Mouse (Mus musculus): ENCODE data around the gene Mctp2. TPM values are rescaled to one million over a fixed set of nuclear protein-coding genes. Genes with fewer than 3 reads are reported as not detected.

The Mctp2 gene
- polyA plus RNA-seq, 1 experiment from 2014 or later: 4.0 TPM

DNA sequence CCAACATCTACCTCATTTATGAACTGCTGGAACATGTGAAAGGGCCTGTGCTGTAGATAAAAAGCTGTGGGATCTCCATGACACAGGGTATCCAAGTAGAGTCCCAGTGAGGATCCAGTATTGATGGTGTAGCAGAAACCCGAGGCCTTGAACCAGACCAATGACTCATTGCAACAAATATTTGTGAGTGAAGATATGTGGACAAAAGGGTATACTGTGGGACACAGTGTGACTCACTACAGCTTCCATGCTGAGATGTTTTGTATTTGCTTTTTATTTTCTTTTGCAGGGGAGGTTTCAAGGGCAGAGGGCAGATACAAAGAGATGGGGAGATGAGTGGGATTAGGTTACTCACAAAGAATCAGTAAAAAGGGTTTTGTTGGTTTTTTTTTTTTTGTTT lies 209.4 kb downstream of the Mctp2 start:
- no peak for DNase-seq (ENCODE audit: low spot score)

DNA sequence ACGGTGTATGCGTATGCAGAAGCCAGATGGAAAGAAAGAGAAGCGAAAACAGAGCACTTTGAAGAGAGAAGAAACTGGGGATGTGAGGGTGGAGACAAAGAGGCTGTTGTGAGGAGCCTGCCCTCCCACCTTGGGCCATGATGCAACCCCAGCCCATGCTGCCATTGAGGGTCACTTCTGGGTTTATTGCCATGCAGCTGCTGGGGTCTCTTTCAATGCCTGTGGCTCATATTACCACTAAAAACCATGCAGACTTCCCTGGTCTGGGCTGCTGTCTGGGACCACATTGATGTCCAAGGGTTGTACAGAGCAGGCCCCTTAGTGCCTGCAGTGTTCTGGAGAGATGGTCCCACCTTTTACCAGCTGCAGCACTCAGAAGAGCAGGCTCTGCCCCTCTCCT lies 210.0 kb downstream of the Mctp2 start:
- no peak for DNase-seq (ENCODE audit: low spot score)

DNA sequence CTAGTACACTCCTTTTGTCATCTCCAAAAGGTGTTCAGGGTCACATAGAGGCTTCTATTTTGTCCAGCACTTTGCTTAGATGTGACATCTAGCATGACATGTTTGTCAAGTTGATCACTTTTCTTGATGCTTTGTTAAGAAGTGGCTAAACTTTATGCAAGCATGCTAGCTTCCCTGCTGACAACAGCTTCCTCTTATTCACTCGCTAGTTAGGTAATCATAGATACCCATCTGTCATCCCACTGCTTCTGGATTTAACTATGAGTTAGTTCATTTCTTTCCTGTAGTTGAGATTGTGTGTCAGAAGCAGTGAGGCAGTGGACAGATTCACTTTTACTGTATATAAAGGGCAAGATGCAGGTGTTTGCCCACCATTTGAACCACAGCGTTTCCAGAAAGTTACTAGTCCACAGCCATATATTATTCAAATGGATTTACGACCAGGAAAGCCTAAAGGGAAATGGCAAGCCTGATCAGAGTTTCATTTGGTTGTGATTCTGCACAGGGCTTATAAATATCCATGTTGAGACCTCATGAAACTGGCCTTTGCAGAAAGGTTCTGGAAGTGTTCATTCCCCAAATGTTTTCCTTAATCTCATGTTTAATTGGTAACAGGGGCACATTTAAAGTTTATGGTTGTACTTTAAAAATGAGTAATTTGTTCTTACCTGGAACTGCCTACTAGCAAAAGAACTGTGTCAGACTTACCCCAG lies 216.8 kb downstream of the Mctp2 start:
- DNase-seq (ENCODE audit: low spot score): no peak

DNA sequence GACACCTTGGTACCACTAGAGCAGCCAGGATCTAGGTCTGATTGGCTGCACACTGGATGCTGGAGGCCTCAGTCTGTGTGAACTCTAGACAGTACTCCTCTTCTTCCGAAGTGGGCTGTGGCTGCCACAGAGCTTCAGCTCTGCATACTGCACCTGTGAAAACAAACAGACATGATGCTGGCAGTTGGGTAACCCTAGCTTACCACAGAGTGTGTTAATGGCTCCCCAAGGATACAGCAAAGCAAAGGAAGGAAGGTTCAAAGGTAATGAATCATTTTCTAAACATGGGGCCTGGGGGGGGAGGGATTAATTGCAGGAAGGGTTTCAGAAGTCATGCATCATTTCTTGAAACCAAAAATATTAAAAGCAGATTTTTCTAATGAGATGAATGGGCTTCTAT lies 225.7 kb downstream of the Mctp2 start:
- DNase-seq (ENCODE audit: low spot score): no peak

DNA sequence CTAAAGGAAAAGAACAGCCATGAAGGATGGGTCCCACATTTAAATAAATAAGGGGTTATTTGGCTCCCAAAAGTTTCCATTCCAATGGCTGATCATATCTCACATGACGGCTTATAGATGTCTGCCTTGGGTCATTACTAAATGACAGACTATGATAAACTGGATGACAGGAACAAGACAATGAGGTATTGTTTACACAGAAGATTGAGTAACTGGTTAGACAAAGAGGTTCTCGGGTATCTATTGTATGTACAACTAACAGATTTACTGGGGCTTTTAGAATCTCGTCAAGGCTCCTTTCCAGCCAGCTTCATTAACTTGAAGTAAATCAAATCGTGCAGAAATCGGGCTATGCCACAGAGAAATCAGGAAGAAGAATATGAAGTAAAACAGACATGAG lies 227.5 kb downstream of the Mctp2 start:
- no peak for DNase-seq (ENCODE audit: low spot score)

DNA sequence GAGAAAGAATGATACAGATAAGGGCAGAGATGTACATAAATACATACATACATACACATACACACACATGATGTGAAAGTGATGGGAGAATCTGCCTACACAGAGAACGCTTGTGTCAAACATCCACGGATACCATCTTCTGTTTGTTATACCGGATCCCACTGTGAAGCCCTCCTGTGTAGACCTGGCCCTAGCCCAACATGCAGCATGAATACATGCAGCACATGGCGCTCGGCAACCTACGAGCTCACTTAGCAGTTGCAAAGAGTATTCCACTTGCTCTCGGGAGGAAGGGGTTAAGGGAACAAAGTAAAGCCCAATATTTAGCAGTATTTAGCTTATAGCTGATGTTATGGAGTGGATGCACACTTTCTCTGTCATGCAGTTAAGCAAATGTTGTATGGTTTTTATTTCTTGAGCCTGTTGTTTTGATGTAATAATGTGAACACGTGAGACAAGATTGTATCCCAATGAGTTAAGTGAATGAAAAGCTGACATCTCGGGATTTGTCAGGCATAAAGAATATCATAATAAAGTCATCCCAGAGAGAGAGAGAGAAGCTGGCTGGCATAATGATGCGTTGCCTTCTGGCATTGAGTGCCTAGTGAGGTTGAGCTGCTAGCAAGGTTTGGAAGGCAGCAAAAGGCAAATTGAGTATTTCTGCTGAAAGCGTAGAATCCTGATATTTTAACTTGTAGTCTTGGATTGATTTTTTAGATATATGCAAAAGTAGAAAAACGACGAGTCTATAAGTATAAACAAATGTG lies 234.8 kb downstream of the Mctp2 start:
- no peak for DNase-seq (ENCODE audit: low spot score)

DNA sequence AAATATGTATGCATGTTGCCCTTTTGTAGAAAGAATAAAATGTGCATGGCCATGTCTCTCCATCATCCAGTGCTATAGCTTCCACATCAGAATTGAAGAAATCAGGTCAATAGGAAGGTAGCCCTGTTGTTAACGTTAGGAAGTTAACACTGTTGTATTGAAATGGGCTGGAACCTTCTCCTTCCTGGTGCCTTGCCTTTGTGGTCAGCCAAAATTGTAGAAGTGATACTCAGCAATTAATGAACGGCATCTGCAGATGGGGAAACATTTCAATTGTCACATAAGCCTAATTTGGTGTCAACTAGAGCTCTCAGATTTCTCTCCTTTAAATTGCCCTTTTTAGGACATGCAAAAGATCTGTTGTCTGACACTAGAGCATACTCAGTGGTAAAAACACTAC lies 238.0 kb downstream of the Mctp2 start:
- no peak for DNase-seq (ENCODE audit: low spot score)

DNA sequence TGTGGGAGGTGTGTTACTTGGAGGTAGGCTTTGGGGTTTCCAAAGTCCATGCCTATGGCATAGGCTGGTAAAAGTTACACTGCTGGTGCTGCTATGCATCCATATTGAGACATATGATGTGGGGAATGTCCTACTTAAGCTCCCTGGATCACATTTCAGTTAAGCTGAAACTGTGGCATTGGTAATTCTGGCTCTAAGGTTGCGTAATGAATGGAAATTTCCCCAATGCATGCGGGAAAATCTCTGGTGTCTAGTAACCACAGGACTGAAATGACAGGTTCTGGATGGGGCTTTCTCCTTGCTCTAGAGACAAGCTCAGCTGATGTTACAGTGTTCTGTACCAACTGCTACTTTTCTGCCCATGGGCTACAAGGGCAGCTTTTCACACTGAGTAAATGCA lies 240.1 kb downstream of the Mctp2 start:
- no peak for DNase-seq (ENCODE audit: low spot score)

DNA sequence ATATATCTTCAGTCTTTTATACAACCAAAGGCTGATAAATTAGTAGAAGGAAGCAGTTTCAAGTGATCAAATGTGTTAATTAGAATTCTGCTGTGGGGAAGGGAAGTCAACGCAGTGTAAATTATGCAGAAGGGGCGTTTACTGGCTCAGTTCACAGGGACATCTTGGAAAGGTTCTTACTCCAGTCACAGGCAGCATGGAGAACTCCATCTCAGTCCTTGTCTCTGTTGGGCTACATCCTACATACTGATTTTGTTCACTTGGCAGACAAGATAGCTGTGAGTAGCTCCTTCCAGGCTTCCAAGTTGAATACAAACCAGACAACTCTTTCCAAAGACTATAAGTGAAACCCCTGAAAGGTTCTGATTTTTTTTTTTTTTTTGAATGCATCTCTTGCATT lies 254.6 kb downstream of the Mctp2 start:
- no peak for DNase-seq (ENCODE audit: low spot score)

DNA sequence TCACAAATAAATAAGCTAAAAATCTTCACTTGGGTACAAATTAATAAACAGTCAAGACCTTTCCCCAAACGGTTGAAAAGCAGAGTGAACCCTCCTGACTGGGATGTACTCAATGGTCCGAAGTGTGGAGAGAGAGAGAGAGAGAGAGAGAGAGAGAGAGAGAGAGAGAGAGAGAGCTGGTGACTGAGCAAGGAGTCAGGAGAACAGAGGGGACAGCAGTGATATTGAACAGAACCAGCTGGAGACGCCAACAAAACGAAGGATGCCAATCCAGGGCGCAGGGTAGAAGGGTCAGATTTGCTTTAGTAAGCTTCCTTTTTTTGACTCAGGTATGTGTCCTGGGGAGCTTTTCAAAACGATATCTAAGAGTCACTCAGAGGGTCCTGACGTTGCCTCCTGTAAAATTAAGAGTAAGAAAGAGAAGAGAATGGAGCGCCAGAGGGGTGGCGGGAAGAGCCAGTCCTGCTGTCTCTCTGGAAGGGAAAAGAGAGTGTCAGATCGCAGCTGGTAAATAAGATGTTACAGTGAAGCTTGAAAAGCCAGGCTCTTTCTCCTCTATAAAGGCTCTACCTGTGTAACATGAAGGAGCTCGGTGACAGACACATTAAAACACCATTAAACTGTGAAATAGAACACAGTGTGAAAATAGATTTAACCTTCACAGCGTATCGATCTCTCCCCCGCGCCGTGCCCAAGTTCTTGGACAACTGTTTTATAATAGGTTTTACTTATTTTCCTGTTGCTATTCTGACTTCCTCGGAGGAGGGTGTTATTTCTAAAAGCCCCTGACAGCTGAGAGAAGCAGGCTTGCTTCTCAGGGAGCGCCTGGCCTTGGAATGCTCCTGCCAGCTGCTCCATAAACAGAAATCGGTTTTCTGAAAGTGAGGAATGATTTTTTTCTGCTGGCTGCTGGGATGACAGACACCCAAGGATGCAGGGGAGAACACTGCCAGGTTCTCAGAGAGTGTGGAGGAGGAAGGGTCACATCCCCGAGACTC lies 258.5 kb downstream of the Mctp2 start:
- DNase-seq (ENCODE audit: low spot score): no peak

Measured in thymus, postnatal 0 days (tissue).